Mouse (Mus musculus): ENCODE measurements around the gene Ipcef1. TPM values are rescaled to one million over a fixed set of nuclear protein-coding genes. Genes with fewer than 3 reads are reported as not detected.
A peak's percentile ranks its signal among the peaks of the same experiment; 100 is the strongest.

Gene Ipcef1
- total and polyA plus RNA-seq, 2 experiments from 2014 or later: 0.11 TPM; not detected in 1

DNA sequence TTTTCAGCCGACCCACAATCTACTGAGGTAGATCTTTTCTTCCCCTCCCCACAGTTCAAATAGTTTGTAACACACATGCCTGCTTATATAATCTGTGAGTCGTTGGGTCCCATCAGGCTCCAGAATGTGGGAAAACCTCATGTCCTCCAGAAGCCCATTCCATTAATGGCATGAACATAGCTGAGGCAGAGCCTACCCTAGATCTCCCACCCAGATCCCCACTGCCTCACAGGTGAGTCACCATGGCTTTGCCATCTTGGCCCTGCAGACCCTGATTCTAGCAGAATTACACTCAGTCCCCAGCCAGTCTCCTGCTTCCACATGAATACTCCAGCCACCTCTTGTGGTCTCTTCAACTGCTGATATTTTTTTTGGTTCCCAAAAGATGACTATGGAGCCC lies 23.4 kb upstream of the Ipcef1 start:
- DNase-seq (ENCODE audit: low spot score): no peak
- TF ChIP-seq EP300 (IDR thresholded peaks at IDR 0.05; ENCODE audit: low read depth) (no peak), CTCF (IDR thresholded peaks at IDR 0.05; ENCODE audit: low read depth) (no peak)
- WGBS: 79% methylated on average over 2 of the region's 2 CpGs
- ATAC-seq (ENCODE audit: insufficient read depth, low read depth): no peak
- Histone ChIP-seq H3K27me3 (ENCODE audit: control insufficient read depth, insufficient read depth, low read length) (no peaks in the 10 kb centered on the region), H3K9me3 (replicated peaks; ENCODE audit: control insufficient read depth, low read length) (no peaks in the 10 kb centered on the region), H3K9ac (replicated peaks; ENCODE audit: low read depth, low read length) (no peak overlapping the region), H3K4me2 (ENCODE audit: low read depth, low read length) (no peak overlapping the region), H3K4me3 (ENCODE audit: low read depth, low read length) (no peak overlapping the region), H3K27ac (ENCODE audit: low read depth) (no peak overlapping the region), H3K36me3 (replicated peaks; ENCODE audit: control insufficient read depth, insufficient read depth, low read length) (no peaks in the 10 kb centered on the region), H3K4me1 (ENCODE audit: control insufficient read depth, insufficient read depth) (no peaks in the 10 kb centered on the region)

DNA sequence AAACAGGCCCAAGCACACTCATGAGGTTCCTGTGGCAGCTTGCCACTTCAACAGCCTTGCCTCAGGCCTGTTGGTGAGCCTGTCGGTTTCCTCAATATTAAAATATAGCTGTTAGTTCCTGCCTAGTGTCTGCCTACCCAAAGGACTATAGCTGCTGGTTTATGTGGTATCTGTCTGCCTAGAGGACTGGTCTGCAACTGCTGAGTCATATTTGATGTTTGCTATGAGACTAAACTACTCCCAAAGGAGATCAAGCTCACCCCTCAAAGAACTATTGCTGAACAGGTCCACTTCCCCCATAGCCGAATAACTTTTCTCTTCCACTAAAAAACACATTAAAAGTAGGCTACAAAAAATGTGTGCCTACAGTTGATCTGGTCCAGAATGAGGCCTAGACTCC lies 22.0 kb upstream of the Ipcef1 start:
- WGBS: 85% methylated on average over 2 of the region's 2 CpGs
- no peak overlapping the region for H3K4me2 ChIP-seq (ENCODE audit: low read depth, low read length)
- ATAC-seq (ENCODE audit: insufficient read depth, low read depth) (no peak), DNase-seq (ENCODE audit: low spot score) (no peak)
- H3K27me3 ChIP-seq (ENCODE audit: control insufficient read depth, insufficient read depth, low read length): no peaks in the 10 kb centered on the region
- no peaks in the 10 kb centered on the region for H3K9me3 ChIP-seq (replicated peaks; ENCODE audit: control insufficient read depth, low read length)
- TF ChIP-seq CTCF (IDR thresholded peaks at IDR 0.05; ENCODE audit: low read depth) (no peak), EP300 (IDR thresholded peaks at IDR 0.05; ENCODE audit: low read depth) (no peak)
- no peaks in the 10 kb centered on the region for H3K4me1 ChIP-seq (ENCODE audit: control insufficient read depth, insufficient read depth)
- no peak overlapping the region for H3K9ac ChIP-seq (replicated peaks; ENCODE audit: low read depth, low read length)
- no peaks in the 10 kb centered on the region for H3K36me3 ChIP-seq (replicated peaks; ENCODE audit: control insufficient read depth, insufficient read depth, low read length)
- no peak overlapping the region for H3K27ac ChIP-seq (ENCODE audit: low read depth)
- H3K4me3 ChIP-seq (ENCODE audit: low read depth, low read length): no peak overlapping the region

DNA sequence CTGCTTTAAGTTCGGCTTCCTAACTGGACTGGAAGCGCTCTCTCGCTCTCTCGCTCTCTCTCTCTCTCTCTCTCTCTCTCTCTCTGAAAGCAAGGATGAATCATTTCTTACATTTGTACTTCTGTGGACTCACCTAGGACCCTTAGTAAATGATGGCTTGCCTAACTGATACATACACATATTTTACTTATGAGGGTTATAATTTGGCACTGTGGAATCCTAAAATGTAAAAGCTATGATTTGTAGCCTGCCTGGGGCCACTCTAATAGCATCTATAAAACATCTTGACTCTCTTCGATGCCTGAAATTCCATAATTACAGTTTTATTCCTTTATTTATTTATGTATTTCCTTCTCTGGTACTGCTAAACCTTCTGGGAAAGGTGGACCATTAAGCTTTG lies 18.6 kb upstream of the Ipcef1 start:
- Histone ChIP-seq H3K4me2 (ENCODE audit: low read depth, low read length) (no peak overlapping the region), H3K9me3 (replicated peaks; ENCODE audit: control insufficient read depth, low read length) (no peaks in the 10 kb centered on the region), H3K9ac (replicated peaks; ENCODE audit: low read depth, low read length) (no peak overlapping the region), H3K36me3 (replicated peaks; ENCODE audit: control insufficient read depth, insufficient read depth, low read length) (no peaks in the 10 kb centered on the region), H3K4me3 (ENCODE audit: low read depth, low read length) (no peak overlapping the region), H3K27me3 (ENCODE audit: control insufficient read depth, insufficient read depth, low read length) (no peaks in the 10 kb centered on the region), H3K4me1 (ENCODE audit: control insufficient read depth, insufficient read depth) (no peaks in the 10 kb centered on the region), H3K27ac (ENCODE audit: low read depth) (no peak overlapping the region)
- TF ChIP-seq EP300 (IDR thresholded peaks at IDR 0.05; ENCODE audit: low read depth) (no peak), CTCF (IDR thresholded peaks at IDR 0.05; ENCODE audit: low read depth) (no peak)
- DNase-seq (ENCODE audit: low spot score) (no peak), ATAC-seq (ENCODE audit: insufficient read depth, low read depth) (no peak)
- WGBS: 80% methylated on average over 5 of the region's 5 CpGs

DNA sequence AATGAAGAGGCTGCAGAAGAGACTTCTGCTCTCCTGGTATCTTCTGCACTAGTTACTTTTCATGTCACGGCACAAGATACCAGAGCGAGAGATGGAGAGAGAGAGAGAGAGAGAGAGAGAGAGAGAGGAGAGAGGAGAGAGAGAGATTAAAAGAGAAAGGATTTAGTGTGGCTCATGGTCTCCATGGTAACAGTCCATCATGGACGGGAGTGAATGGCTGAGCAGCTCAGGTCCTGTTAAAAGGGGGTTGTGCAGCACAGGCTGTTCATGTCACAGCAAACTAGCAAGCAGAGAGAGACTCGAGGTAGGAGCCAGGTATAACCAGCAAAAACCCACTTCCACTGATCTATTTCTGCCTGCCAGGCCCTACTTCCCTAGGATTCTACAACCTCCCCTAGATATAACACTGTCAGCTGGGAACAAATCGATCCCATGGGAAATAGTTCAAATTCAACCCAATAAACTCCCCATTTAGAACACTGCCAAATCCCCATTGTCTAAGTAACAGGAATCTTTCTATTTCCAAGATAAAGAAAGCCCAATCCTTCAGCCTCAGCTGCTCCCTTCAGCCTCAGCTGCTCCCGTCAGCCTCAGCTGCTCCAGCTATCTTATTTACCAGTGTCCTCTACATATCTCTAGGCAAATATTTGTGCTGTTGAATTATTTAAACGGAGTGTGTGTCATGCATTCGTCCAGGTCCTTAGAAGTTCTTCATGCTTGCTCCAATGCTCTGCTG lies 18.0 kb upstream of the Ipcef1 start:
- Histone ChIP-seq H3K9ac (replicated peaks; ENCODE audit: low read depth, low read length) (no peak overlapping the region), H3K27me3 (ENCODE audit: control insufficient read depth, insufficient read depth, low read length) (no peaks in the 10 kb centered on the region), H3K4me1 (ENCODE audit: control insufficient read depth, insufficient read depth) (no peaks in the 10 kb centered on the region), H3K4me3 (ENCODE audit: low read depth, low read length) (no peak overlapping the region), H3K27ac (ENCODE audit: low read depth) (no peak overlapping the region), H3K36me3 (replicated peaks; ENCODE audit: control insufficient read depth, insufficient read depth, low read length) (no peaks in the 10 kb centered on the region), H3K4me2 (ENCODE audit: low read depth, low read length) (no peak overlapping the region), H3K9me3 (replicated peaks; ENCODE audit: control insufficient read depth, low read length) (no peaks in the 10 kb centered on the region)
- DNase-seq (ENCODE audit: low spot score): no peak
- ATAC-seq (ENCODE audit: insufficient read depth, low read depth): no peak
- WGBS: 52% methylated on average over 8 of the region's 8 CpGs
- TF ChIP-seq EP300 (IDR thresholded peaks at IDR 0.05; ENCODE audit: low read depth) (no peak), CTCF (IDR thresholded peaks at IDR 0.05; ENCODE audit: low read depth) (no peak)

DNA sequence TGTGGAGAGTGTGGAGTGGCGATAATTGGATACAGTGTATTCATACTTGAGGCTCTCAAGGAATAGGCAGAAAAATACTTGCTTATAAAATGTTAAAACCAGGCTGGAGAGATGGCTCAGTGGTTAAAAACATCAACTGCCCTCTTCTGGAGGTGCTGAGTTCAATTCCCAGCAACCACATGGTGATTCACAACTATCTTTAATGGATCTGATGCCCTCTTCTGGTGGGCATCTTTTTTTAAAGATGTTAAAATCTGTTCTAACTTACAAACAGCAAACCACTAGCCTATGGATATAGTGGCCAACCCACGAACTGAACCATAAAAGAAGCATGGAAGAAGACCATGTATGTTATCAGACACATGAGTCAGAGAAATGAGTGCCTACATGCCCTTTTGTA lies 16.8 kb upstream of the Ipcef1 start:
- Histone ChIP-seq H3K27ac (ENCODE audit: low read depth) (no peak overlapping the region), H3K4me2 (ENCODE audit: low read depth, low read length) (no peak overlapping the region), H3K9ac (replicated peaks; ENCODE audit: low read depth, low read length) (no peak overlapping the region), H3K36me3 (replicated peaks; ENCODE audit: control insufficient read depth, insufficient read depth, low read length) (no peaks in the 10 kb centered on the region), H3K9me3 (replicated peaks; ENCODE audit: control insufficient read depth, low read length) (no peaks in the 10 kb centered on the region), H3K27me3 (ENCODE audit: control insufficient read depth, insufficient read depth, low read length) (no peaks in the 10 kb centered on the region), H3K4me3 (ENCODE audit: low read depth, low read length) (no peak overlapping the region), H3K4me1 (ENCODE audit: control insufficient read depth, insufficient read depth) (no peaks in the 10 kb centered on the region)
- ATAC-seq (ENCODE audit: insufficient read depth, low read depth) (no peak), DNase-seq (ENCODE audit: low spot score) (no peak)
- 84% methylated on average over 2 of the region's 2 CpGs for WGBS
- no peak for TF ChIP-seq EP300 (IDR thresholded peaks at IDR 0.05; ENCODE audit: low read depth)

DNA sequence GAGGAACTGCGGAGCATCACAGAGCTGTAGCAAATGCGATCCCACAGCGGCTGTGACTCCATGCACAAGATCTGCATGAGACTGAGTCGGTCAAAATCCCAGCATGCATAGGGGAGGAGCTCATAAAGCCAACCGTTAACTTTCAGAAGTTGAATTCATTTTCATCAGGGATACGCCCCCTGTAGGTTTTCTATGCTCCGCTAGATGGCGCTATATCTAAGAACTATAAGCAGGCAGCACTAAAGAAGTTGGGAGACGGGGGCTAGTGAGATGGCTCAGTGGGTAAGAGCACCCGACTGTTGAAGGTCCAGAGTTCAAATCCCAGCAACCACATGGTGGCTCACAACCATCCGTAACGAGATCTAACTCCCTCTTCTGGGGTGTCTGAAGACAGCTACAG lies 16.3 kb upstream of the Ipcef1 start:
- WGBS: 56% methylated on average over 12 of the region's 12 CpGs
- no peak overlapping the region for H3K27ac ChIP-seq (ENCODE audit: low read depth)
- no peak for TF ChIP-seq EP300 (IDR thresholded peaks at IDR 0.05; ENCODE audit: low read depth)
- peak; percentile 36 for TF ChIP-seq CTCF (IDR thresholded peaks at IDR 0.05; ENCODE audit: low read depth)

More for the DNA sequence above, 16.3 kb upstream of the Ipcef1 start:
- no peak for DNase-seq (ENCODE audit: low spot score)
- ATAC-seq (ENCODE audit: insufficient read depth, low read depth): no peak
- no peaks in the 10 kb centered on the region for H3K9me3 ChIP-seq (replicated peaks; ENCODE audit: control insufficient read depth, low read length)
- H3K4me3 ChIP-seq (ENCODE audit: low read depth, low read length): no peak overlapping the region
- H3K27me3 ChIP-seq (ENCODE audit: control insufficient read depth, insufficient read depth, low read length): no peaks in the 10 kb centered on the region
- H3K4me2 ChIP-seq (ENCODE audit: low read depth, low read length): no peak overlapping the region
- H3K4me1 ChIP-seq (ENCODE audit: control insufficient read depth, insufficient read depth): no peaks in the 10 kb centered on the region
- H3K9ac ChIP-seq (replicated peaks; ENCODE audit: low read depth, low read length): no peak overlapping the region
- no peaks in the 10 kb centered on the region for H3K36me3 ChIP-seq (replicated peaks; ENCODE audit: control insufficient read depth, insufficient read depth, low read length)
